Mouse (Mus musculus) frontal cortex, postnatal 36 days (tissue): Measurements from ENCODE around the gene Otoa.
A peak's percentile ranks its signal among the peaks of the same experiment; 100 is the strongest.

Experiments
- DNase-seq, 2 experiments: peaks; one replicate each; pipeline ENCODE4 v3.0.0; 2022; ENCODE audit warnings: low spot score in 2 of 2

Gene Otoa

DNA sequence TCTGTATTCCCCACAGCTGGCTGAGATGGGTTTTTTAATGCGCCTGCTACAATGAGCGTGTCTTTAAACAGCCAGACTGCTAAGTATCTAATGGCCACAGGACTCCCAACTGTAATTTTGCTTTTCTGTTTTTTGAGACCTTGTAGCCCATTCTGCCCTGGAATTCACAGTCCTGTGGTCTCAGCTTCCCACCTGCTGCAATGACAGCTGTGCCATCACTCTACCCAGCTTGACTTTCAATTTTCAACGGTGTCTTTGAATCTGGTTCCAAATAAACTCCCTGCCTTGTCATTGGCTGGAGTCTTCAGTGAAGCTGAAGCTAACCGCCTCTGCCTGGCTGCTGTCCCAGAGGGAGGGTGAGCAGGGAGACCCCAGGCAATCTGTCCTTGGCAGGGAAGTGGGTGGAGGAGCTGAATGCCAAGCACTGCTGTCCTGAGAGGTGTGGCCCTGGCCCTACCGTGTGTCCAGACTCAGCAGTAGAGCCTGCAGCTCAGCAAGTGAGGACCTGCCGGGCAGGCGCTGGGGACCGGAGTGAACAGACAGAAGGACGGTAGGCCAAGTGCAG, 1.6 kb downstream of the Otoa start:
- no peak for DNase-seq

DNA sequence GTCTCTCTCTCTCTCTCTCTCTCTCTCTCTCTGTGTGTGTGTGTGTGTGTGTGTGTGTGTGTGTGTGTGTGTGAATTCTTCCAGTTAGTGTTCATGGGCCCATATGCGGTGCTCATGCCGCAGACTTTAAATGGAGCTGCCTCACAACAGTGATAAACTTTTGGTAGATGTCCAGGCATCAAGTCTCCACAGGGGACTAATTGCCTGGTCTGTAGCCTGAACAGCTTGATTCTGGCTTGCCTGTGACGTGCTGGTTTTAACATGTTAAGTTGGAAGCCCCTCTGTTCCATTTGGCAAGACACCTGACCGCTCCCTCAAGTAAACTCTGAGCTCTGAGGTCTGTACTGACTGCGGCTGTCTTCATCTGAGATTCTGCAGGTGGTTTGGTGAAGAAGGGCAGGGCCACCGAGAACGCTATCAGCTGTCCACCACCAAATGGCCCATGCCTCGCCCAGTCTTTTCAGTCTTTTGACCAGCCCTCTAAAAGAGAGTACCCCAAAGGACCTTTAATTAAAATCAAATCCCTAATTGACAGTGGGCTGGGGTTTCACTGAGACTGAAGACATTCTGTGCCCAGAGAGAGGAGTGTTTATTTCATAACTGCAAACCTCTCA, 3.5 kb downstream of the Otoa start:
- DNase-seq = no peak

GRCm38 (mm10) chr7:121085500-121085899, 4.0 kb downstream of the Otoa start:
- DNase-seq = no peak

GRCm38 (mm10) chr7:121088745-121089144, 7.3 kb downstream of the Otoa start:
- DNase-seq = no peak

DNA sequence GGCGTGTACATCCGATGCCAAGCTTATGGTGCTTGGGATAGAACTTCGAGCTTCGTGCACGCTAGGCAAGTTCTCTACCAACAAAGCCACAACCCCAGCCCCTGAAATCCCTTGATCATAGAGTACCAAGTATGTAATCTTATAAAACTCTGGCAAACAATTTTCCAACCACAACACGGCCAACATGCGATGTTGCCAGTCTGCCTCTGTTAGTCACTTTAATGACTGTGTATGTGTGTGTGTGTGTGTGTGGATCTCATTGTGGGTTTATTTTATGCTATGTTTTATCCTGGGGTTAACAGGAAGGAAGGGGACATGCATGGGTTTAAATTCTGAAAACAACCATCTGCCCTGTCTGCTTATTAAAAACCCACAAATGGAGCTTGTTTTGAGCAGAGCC, 9.3 kb downstream of the Otoa start:
- no peak for DNase-seq

DNA sequence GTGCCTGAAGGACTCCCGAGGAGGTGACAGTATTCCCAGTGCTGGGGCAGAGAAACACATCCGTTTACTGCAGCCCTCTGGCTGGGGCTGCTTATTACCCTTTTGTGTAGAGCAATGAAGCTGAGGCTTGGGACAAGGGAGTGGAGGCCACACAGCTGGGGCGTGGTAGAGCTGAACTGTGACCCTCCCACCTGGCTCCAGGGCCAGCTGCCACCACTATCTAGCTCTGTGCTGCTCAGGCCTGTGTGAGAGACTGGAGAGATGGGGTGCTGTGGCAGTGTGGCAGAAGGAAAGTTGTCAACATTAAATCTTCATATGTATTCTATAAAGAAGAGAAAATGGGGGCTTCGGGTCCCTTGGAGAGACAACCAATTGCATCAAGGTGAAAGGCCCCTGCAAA, 11.6 kb downstream of the Otoa start:
- DNase-seq = no peak

DNA sequence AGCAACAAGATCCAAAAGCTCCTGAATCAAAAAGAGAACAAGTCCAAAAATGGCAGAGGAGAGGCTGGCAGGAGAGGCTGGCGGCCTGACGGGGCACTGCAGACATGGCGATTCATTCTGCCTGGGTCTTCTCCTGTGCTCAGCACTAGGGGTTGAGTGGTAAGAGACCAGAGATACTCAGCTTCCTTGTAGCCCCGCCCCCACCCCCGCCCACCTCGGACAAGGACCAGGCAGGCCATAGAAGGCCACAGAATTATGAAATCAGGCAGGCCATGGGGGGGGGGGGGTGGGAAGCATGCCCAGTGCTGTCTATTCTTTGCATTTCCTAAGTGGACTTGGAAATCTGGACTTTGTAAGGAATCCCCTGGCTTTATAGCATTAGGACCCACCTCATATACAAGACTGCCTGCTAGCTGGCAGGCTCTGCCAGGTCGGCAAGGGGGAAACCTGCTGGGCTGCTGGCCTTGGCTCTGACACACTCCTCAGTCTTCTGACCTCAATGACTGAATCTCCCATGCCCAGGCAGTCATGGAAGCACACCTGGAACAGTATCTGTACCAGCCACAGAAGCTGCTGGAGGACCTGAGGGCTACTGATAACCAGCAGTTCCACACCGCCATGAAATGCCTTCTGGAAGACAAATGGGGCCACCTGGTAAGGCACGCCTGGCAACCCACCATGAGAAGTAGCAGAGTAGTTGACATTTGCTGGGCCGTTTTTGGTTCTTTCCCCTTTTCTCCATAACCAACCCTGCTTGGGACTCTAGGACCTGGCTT, 17.4 kb downstream of the Otoa start:
- no peak for DNase-seq

DNA sequence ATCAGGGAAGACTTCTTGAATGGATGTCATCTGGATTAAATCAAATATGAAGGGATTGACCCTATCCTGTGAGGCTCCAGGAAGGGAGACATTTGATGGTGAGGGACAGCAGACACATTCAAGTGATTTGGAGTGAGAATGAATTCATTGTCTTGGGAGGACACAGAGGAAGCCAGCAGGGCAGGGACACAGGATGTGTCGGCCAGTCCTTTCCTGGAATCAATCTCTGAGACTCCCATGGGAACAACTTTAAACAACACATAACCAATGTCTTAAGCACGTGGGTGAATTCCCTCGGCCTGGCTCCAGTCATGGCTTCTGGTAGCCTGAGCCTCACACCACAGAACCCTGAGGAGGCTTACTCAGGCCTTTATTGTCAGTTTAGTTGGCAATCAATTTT, 26.4 kb downstream of the Otoa start:
- DNase-seq = no peak

- no peak for DNase-seq
Measured at GRCm38 (mm10) chr7:121111321-121111720, 29.9 kb downstream of the Otoa start.

DNA sequence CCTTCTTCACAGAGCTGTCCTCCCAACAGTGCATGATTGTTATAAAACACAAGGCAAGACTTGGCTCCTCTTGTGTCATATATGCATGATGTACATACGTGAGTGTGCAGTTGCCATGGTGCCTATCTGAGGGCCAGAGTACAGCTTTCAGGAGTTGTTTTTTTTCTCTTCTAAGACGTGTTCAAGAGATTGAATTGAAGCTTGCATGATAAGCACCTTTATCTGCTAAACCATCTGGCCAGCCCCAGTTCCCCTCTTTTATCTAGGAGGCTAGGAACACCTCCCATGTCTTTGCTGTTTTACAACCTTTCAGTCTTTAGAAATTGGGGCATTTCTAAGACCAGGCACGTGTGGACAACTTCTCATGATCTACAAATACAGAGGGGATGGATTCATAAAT, 30.3 kb downstream of the Otoa start:
- DNase-seq = no peak

- DNase-seq = peak; percentile 84 to 93
Measured at GRCm38 (mm10) chr7:121120143-121120818, 38.8 kb downstream of the Otoa start.

DNA sequence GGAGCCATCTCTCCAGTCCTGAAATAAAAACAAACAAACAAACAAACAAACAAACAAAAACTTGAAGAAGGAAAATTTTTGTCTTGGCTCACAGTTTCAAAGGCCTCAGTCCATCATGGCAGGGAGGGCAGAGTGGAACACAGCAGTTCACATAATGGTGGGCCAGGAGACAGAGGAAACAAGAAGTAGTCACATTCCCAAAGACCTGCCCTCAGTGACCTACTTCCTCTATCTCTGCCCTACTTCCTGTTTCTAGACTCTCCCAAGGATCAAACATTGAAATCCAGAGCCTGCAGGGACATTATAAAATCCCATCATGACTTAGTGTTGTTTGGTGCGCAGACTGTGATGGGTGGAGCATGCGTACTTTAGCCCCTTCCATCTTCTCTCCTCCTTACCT, 49.4 kb downstream of the Otoa start:
- no peak for DNase-seq

- peak in 1 of 2 experiments; percentile 40 for DNase-seq
Measured at GRCm38 (mm10) chr7:121141274-121141673, 59.8 kb downstream of the Otoa start.

DNA sequence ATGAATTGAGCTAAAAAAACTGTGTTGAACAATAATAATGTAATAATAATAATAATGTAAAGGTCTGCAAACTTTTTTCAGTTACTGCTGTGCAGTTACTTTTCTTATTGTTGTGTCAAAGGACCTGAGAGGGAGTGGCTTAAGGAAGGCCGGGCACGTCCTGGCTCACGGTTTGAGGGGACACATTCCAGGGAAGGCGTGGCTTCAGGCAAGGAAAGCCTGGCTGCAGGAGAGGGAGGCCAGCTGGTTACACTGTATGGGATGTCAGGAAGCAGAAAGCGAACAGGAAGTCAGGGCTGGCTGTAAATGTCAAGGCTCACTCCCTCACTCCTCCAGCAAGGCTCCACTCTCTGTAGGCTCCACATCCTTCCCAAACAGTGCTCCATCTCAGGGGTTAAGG, 69.2 kb downstream of the Otoa start:
- no peak for DNase-seq

DNA sequence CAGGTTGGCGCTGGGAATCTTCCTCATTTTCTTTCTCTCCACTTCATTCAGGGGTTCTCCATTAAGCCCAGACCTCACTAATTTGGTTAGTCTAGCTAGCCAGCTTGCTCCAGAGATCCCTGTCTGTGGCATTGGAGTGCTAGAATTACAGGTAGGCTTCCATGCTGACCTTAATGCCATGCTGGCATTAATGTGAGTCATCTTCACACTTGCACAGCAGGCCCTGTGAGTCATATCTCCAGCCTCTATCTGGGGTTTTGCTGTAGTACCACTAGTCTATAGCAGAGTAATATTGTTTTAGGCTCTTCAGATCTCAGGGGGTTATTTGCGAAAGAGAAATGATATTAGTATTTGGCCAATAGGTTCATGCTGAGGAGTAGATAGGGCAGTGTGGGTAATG, 70.7 kb downstream of the Otoa start:
- DNase-seq = no peak

GRCm38 (mm10) chr7:121165616-121166015, 84.2 kb downstream of the Otoa start:
- no peak for DNase-seq

- no peak for DNase-seq
Measured at GRCm38 (mm10) chr7:121171888-121172287, 90.4 kb downstream of the Otoa start.

GRCm38 (mm10) chr7:121187201-121187786, 105.8 kb downstream of the Otoa start:
- DNase-seq = peak; percentile 11 to 58

GRCm38 (mm10) chr7:121188976-121189375, 107.5 kb downstream of the Otoa start:
- DNase-seq = no peak

- peak; percentile 26 to 64 for DNase-seq
Measured at GRCm38 (mm10) chr7:121198933-121199332, 117.5 kb downstream of the Otoa start.

DNA sequence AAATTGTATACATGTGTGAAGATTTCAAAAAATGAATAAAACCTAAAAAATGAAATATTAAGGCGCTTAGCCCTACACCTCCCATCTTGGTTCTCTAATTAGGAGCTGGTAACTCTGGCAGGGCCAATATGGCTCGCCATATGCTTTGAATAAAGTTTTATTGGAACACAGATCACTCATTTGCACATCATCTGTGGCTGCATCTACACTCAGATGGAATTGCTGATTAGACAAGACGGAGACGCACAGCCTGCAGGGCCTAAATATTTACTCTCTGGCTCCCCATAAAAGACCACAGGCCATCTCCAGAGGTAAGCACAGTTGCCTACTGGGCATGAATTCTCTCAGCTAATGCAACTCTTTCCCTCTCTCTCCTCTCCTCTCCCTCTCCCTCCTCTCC, 130.4 kb downstream of the Otoa start:
- no peak for DNase-seq
